Mouse (Mus musculus): ENCODE measurements around the gene Dusp2. TPM values are rescaled to one million over a fixed set of nuclear protein-coding genes. Genes with fewer than 3 reads are reported as not detected.
A peak's percentile ranks its signal among the peaks of the same experiment; 100 is the strongest.

Gene Dusp2
- polyA plus RNA-seq, 1 experiment from 2014 or later: 3.9 TPM

DNA sequence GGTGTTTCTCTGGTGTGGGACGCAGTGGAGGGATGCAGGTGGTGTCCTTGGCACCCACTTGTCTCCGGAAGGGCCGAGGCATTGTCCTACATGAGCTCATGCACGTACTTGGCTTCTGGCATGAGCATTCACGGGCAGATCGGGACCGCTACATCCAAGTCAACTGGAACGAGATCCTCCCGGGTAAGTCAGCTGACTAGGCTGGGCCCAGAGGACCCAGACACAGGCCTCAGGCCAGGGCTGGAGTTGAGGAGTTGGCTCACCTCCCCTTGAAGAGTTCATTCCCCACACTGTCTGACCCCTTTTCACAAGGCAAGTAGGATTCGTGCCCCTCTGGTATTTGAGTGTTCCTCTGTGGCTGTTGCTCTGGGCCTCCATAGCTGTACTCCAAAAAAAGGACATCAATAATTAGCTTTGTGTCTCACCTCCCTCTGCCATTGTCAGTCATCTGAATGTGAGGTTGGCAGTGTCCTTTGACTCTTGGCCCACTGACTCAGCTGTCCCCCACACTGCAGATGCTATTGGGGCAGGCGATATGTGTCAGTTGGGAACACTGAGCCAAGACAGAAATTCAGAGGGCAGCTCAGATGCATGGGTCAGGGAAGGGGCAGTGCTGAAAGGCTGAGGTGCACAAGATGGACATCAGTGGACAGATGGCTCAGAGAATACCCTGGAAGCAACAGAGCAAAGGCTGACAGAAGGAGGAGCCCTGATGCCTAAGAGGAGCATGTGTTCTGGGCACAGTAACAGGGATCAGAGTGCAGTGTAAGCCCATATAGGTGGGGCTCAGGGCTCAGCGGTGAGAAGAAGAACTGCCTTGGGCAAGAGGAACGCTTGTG, 11.4 kb downstream of the Dusp2 start:
- WGBS: 82% methylated on average over 13 of the region's 13 CpGs

GRCm38 (mm10) chr2:127353881-127354280, 17.9 kb downstream of the Dusp2 start:
- Histone ChIP-seq H3K4me1 (no peaks in the 10 kb centered on the region), H3K27me3 (ENCODE audit: low read depth, poor library complexity, severe bottlenecking) (peaks cover 5% of the 10 kb centered on the region; the same call in 1 of the 2 replicates), H3K4me3 (no peak overlapping the region), H3K9me3 (replicated peaks) (no peaks in the 10 kb centered on the region), H3K27ac (replicated peaks) (no peak overlapping the region), H3K36me3 (no peaks in the 10 kb centered on the region)
- DNase-seq (ENCODE audit: low spot score): no peak
- 87% methylated on average over 4 of the region's 4 CpGs for WGBS

More for the DNA sequence above, 11.4 kb downstream of the Dusp2 start:
- Histone ChIP-seq H3K27ac (replicated peaks) (no peak overlapping the region), H3K27me3 (ENCODE audit: low read depth, poor library complexity, severe bottlenecking) (no peaks in the 10 kb centered on the region), H3K4me1 (no peaks in the 10 kb centered on the region), H3K36me3 (no peaks in the 10 kb centered on the region), H3K9me3 (replicated peaks) (no peaks in the 10 kb centered on the region), H3K4me3 (no peak overlapping the region)
- DNase-seq (ENCODE audit: low spot score): no peak

GRCm38 (mm10) chr2:127362459-127363281, 26.7 kb downstream of the Dusp2 start, which contains the start of gene Adra2b:
Adra2b (plus strand) TSS chr2:127363208.
- WGBS: under 1% methylated on average over 49 of the region's 49 CpGs
- H3K27me3 ChIP-seq (ENCODE audit: low read depth, poor library complexity, severe bottlenecking): peaks cover 73% of the 10 kb centered on the region

GRCm38 (mm10) chr2:127363282-127363652, 27.3 kb downstream of the Dusp2 start:
- H3K4me3 ChIP-seq: peak overlapping the region; percentile 59
- no peak overlapping the region; the same call in 1 of the 2 replicates for H3K27ac ChIP-seq (replicated peaks)
- no peaks in the 10 kb centered on the region for H3K9me3 ChIP-seq (replicated peaks)
- peaks cover 17% of the 10 kb centered on the region for H3K4me1 ChIP-seq
- no peak for DNase-seq (ENCODE audit: low spot score)
- H3K27me3 ChIP-seq (ENCODE audit: low read depth, poor library complexity, severe bottlenecking): peaks cover 79% of the 10 kb centered on the region
- WGBS: 2% methylated on average over 28 of the region's 28 CpGs
- H3K36me3 ChIP-seq: no peaks in the 10 kb centered on the region

More at GRCm38 (mm10) chr2:127362459-127363281, 26.7 kb downstream of the Dusp2 start, which contains the start of gene Adra2b:
- Histone ChIP-seq H3K27ac (replicated peaks) (no peak within 1 kb of the TSS; the same call in 1 of the 2 replicates), H3K4me1 (peaks cover 17% of the 10 kb centered on the region), H3K36me3 (no peaks in the 10 kb centered on the region), H3K9me3 (replicated peaks) (no peaks in the 10 kb centered on the region), H3K4me3 (peak within 1 kb of the TSS; percentile 59)
- DNase-seq (ENCODE audit: low spot score): peak; percentile 80

DNA sequence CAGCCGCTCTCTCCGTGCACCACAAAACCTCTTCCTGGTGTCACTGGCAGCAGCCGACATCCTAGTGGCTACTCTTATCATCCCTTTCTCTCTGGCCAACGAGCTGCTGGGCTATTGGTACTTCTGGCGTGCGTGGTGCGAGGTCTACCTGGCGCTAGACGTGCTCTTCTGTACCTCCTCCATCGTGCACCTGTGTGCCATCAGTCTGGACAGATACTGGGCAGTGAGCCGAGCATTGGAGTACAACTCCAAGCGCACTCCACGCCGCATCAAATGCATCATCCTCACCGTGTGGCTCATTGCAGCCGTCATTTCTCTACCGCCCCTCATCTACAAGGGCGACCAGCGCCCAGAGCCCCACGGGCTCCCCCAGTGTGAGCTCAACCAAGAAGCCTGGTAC, 27.7 kb downstream of the Dusp2 start:
- Histone ChIP-seq H3K27ac (replicated peaks) (no peak overlapping the region), H3K9me3 (replicated peaks) (no peaks in the 10 kb centered on the region), H3K4me3 (peak overlapping the region; percentile 59), H3K4me1 (peaks cover 17% of the 10 kb centered on the region), H3K27me3 (ENCODE audit: low read depth, poor library complexity, severe bottlenecking) (peaks cover 79% of the 10 kb centered on the region), H3K36me3 (no peaks in the 10 kb centered on the region)
- DNase-seq (ENCODE audit: low spot score): no peak
- 8% methylated on average over 20 of the region's 20 CpGs for WGBS

- Histone ChIP-seq H3K4me1 (peaks cover 17% of the 10 kb centered on the region), H3K4me3 (peak overlapping the region; percentile 59), H3K27ac (replicated peaks) (no peak overlapping the region), H3K9me3 (replicated peaks) (no peaks in the 10 kb centered on the region), H3K36me3 (no peaks in the 10 kb centered on the region), H3K27me3 (ENCODE audit: low read depth, poor library complexity, severe bottlenecking) (peaks cover 78% of the 10 kb centered on the region)
- DNase-seq (ENCODE audit: low spot score): no peak
- WGBS: 23% methylated on average over 8 of the region's 8 CpGs
These were observed 28.5 kb downstream of the Dusp2 start for GRCm38 (mm10) chr2:127364452-127364851.

DNA sequence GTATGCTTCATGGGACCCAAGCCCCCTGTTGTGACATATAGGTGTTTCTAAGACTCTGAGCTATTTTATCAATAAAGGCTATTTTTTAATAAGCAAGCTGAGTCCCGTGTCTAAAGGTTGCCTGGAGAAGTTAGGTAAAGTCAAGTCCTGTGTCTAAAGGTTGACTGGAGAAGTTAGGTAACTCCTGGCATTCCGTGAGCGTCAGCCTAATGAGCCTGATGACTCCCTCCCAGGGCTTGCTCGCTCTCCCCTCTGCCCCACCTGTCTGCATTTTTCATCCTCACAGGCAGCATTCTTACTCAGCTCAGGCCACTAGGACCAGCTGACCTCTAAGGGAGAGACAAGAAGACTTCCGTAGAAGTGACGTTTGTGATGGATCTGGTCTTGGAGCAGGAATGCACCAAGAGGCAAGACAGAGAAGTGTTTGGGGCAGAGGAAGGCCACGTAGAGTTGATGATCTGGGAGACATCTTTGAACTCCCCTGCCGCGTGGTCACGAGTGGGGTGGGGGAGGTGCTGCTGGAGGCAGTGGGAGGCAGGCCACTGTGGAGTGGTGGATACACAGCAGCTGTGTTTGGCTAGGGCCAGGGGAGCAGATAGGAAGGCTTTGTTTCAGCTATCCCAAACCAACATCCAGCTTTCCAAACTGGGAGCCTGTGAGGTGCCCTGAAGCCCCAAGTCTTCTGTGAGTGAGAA, 31.3 kb downstream of the Dusp2 start:
- Histone ChIP-seq H3K4me1 (peaks cover 29% of the 10 kb centered on the region), H3K4me3 (no peak overlapping the region), H3K27me3 (ENCODE audit: low read depth, poor library complexity, severe bottlenecking) (peaks cover 57% of the 10 kb centered on the region), H3K36me3 (no peaks in the 10 kb centered on the region), H3K9me3 (replicated peaks) (no peaks in the 10 kb centered on the region), H3K27ac (replicated peaks) (no peak overlapping the region)
- DNase-seq (ENCODE audit: low spot score): no peak
- WGBS: 78% methylated on average over 10 of the region's 10 CpGs

DNA sequence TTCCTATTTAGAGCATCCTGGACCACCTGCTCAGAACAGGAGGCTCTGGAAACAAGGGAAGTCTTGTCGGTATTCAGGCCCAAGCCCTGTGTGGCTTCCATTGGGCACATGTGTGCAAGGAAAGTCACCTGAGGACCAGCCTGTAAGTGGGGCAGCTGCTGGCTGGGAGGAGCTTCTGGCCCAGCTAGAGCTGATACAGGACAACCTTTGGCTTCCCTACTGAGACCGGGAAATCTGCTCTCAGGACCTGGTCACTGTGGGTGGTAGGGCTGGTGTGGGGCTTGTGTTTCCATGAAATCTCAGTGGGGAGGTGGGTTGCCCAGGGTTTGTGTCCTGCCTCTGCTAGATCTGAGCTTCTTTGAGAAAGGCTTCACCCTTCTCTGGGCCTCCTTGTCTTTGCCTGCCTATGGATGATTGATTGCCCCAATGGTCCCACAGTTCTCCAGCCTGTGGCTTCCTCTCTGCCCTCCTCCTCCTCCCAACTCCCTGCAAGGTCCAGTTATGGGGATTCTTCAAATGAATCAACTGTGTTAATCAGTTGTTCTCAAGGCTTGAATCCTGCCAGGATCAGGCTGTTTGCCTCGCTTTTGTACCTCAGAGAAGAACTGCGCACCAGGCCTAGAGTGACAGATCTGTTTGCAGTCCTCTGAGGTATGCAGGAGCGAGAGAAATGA, 33.9 kb downstream of the Dusp2 start:
- no peak for DNase-seq (ENCODE audit: low spot score)
- H3K4me1 ChIP-seq: peaks cover 12% of the 10 kb centered on the region
- peaks cover 32% of the 10 kb centered on the region for H3K27me3 ChIP-seq (ENCODE audit: low read depth, poor library complexity, severe bottlenecking)
- no peaks in the 10 kb centered on the region for H3K9me3 ChIP-seq (replicated peaks)
- 73% methylated on average over 5 of the region's 5 CpGs for WGBS
- H3K27ac ChIP-seq (replicated peaks): 0 out of 2 replicates have a peak overlapping the region, but pooled peaks have one; percentile 69
- no peaks in the 10 kb centered on the region for H3K36me3 ChIP-seq
- H3K4me3 ChIP-seq: no peak overlapping the region

- 0 out of 2 replicates have a peak overlapping the region, but pooled peaks have one; percentile 1 for H3K4me3 ChIP-seq
- H3K36me3 ChIP-seq: no peaks in the 10 kb centered on the region
- 57% methylated on average over 9 of the region's 9 CpGs for WGBS
- H3K4me1 ChIP-seq: peaks cover 13% of the 10 kb centered on the region
- peaks cover 22% of the 10 kb centered on the region for H3K27me3 ChIP-seq (ENCODE audit: low read depth, poor library complexity, severe bottlenecking)
- H3K27ac ChIP-seq (replicated peaks): peak overlapping the region; percentile 69
- no peak for DNase-seq (ENCODE audit: low spot score)
- no peaks in the 10 kb centered on the region for H3K9me3 ChIP-seq (replicated peaks)
These were observed 34.9 kb downstream of the Dusp2 start for GRCm38 (mm10) chr2:127370561-127371483.

- Histone ChIP-seq H3K4me3 (no peak overlapping the region), H3K9me3 (replicated peaks) (no peaks in the 10 kb centered on the region), H3K36me3 (no peaks in the 10 kb centered on the region), H3K27me3 (ENCODE audit: low read depth, poor library complexity, severe bottlenecking) (peaks cover 15% of the 10 kb centered on the region), H3K27ac (replicated peaks) (peak overlapping the region; percentile 69; the same call in 1 of the 2 replicates), H3K4me1 (peaks cover 16% of the 10 kb centered on the region)
- 50% methylated on average over 1 of the region's 1 CpGs for WGBS
- no peak for DNase-seq (ENCODE audit: low spot score)
These were observed 35.5 kb downstream of the Dusp2 start for GRCm38 (mm10) chr2:127371484-127371861.

- no peak for DNase-seq (ENCODE audit: low spot score)
- H3K36me3 ChIP-seq: no peaks in the 10 kb centered on the region
- no peaks in the 10 kb centered on the region for H3K9me3 ChIP-seq (replicated peaks)
- WGBS: 83% methylated on average over 2 of the region's 2 CpGs
- no peak overlapping the region for H3K4me3 ChIP-seq
- H3K27me3 ChIP-seq (ENCODE audit: low read depth, poor library complexity, severe bottlenecking): 0 out of 2 replicates have a peak, but pooled peaks cover 9% of the 10 kb centered on the region
- no peak overlapping the region for H3K27ac ChIP-seq (replicated peaks)
- peaks cover 16% of the 10 kb centered on the region for H3K4me1 ChIP-seq
These were observed 36.1 kb downstream of the Dusp2 start for GRCm38 (mm10) chr2:127372082-127372481.

All from midbrain, embryonic 10.5 days (tissue).